Mouse (Mus musculus) forebrain, postnatal 0 days (tissue): Measurements from ENCODE around the gene Ovca2. TPM values are rescaled to one million over a fixed set of nuclear protein-coding genes. Genes with fewer than 3 reads are reported as not detected.
A peak's percentile ranks its signal among the peaks of the same experiment; 100 is the strongest.

Source experiments
- ATAC-seq: fragments of 200-750 bp; cut with Nextera tagmentation; 2 replicates; pipeline ENCODE4 v1.8.0; 2017; ENCODE audit warnings: mild to moderate bottlenecking, moderate library complexity
- DNase-seq: peaks from one replicate; pipeline ENCODE4 v3.0.0-alpha.2; 2015
- H3K27ac ChIP-seq: fragments of 300-500 bp; sonication (generic); 2 replicates; pipeline ENCODE4 v1.5.1; 2014; ENCODE audit warnings: low read depth, mild to moderate bottlenecking, antibody characterized with exemption, low read length, moderate library complexity, mixed read lengths
- H3K27me3 ChIP-seq: fragments of 300-500 bp; sonication (generic); 2 replicates; pipeline ENCODE4 v1.6.1; 2014; ENCODE audit warnings: mild to moderate bottlenecking, low read length, mixed read lengths; ENCODE audit not compliant: insufficient read depth
- H3K36me3 ChIP-seq: fragments of 300-500 bp; sonication (generic); 2 replicates; pipeline ENCODE4 v1.6.1; 2014; ENCODE audit warnings: mild to moderate bottlenecking, moderate library complexity; ENCODE audit not compliant: insufficient read depth
- H3K4me1 ChIP-seq: fragments of 300-500 bp; sonication (generic); 2 replicates; pipeline ENCODE4 v1.6.1; 2014; ENCODE audit warnings: antibody characterized with exemption; ENCODE audit not compliant: insufficient read depth
- H3K4me2 ChIP-seq: fragments of 300-500 bp; sonication (generic); 2 replicates; pipeline ENCODE4 v1.6.1; 2014; ENCODE audit warnings: low read depth, mild to moderate bottlenecking, moderate library complexity
- H3K4me3 ChIP-seq: fragments of 300-500 bp; sonication (generic); 2 replicates; pipeline ENCODE4 v1.5.1; 2014; ENCODE audit warnings: low read depth, low read length, mixed read lengths
- H3K9ac ChIP-seq: fragments of 300-500 bp; sonication (generic); 2 replicates; pipeline ENCODE4 v1.6.1; 2014; ENCODE audit warnings: mild to moderate bottlenecking
- H3K9me3 ChIP-seq: fragments of 300-500 bp; sonication (generic); 2 replicates; pipeline ENCODE4 v1.6.1; 2016; ENCODE audit warnings: low read length
- CTCF ChIP-seq: sonication (generic); IDR thresholded peaks from 2 replicates; pipeline ENCODE4 v1.5.1; 2016; ENCODE audit warnings: antibody characterized with exemption, control low read depth, low read depth
- WGBS: fragments of 180-500 bp; shearing (Covaris S2); extraction: QIAGEN DNeasy Blood & Tissue Kit; methylation state at CpG from one replicate; pipeline ENCODE4 v1.1.7; 2014; 5-methylcytosine and 5-hydroxymethylcytosine counted together
- polyA plus RNA-seq: library from polyadenylated mRNA; unstranded; fragments of >200 nt; fragmentation: Nextera tagmentation; extraction: Ambion mirVana; gene quantifications from 2 replicates; pipeline ENCODE4 v1.2.1, GENCODE M21; 2015
- total RNA-seq: library from RNA; depleted of rRNA; stranded (reverse); fragments of >200 nt; gene quantifications from 2 replicates; pipeline ENCODE4 v1.2.3, GENCODE M21; 2014

Gene Ovca2
- total and polyA plus RNA-seq, 2 experiments from 2014 or later = 11.5 to 19.6 TPM

GRCm38 (mm10) chr11:75160954-75161353, 17.7 kb downstream of the Ovca2 start:
- no peak for TF ChIP-seq CTCF
- 74% methylated on average over 7 of the region's 7 CpGs for WGBS

GRCm38 (mm10) chr11:75159564-75159963, 19.1 kb downstream of the Ovca2 start:
- no peak overlapping the region for H3K4me3 ChIP-seq
- 65% methylated on average over 2 of the region's 2 CpGs for WGBS
- H3K9me3 ChIP-seq = no peaks in the 10 kb centered on the region
- H3K27me3 ChIP-seq = peaks cover 14% of the 10 kb centered on the region; the same call in 1 of the 2 replicates
- H3K4me1 ChIP-seq = no peaks in the 10 kb centered on the region
- TF ChIP-seq CTCF = peak; percentile 44; the same call in 1 of the 2 replicates
- no peak overlapping the region for H3K27ac ChIP-seq
- DNase-seq (no peak), ATAC-seq (no peak)
- no peak overlapping the region for H3K9ac ChIP-seq
- peaks cover 38% of the 10 kb centered on the region for H3K36me3 ChIP-seq
- no peak overlapping the region for H3K4me2 ChIP-seq

More at GRCm38 (mm10) chr11:75160954-75161353, 17.7 kb downstream of the Ovca2 start:
- DNase-seq (no peak), ATAC-seq (no peak)
- H3K4me3 ChIP-seq = no peak overlapping the region
- no peak overlapping the region for H3K4me2 ChIP-seq
- peaks cover 35% of the 10 kb centered on the region for H3K36me3 ChIP-seq
- H3K9me3 ChIP-seq = no peaks in the 10 kb centered on the region
- peaks cover 27% of the 10 kb centered on the region for H3K27me3 ChIP-seq
- H3K9ac ChIP-seq = no peak overlapping the region
- no peak overlapping the region for H3K27ac ChIP-seq
- no peaks in the 10 kb centered on the region for H3K4me1 ChIP-seq

GRCm38 (mm10) chr11:75158432-75158831, 20.2 kb downstream of the Ovca2 start:
- H3K36me3 ChIP-seq = peaks cover 35% of the 10 kb centered on the region
- no peaks in the 10 kb centered on the region for H3K4me1 ChIP-seq
- H3K27ac ChIP-seq = no peak overlapping the region
- TF ChIP-seq CTCF = no peak
- 92% methylated on average over 14 of the region's 14 CpGs for WGBS
- H3K9ac ChIP-seq = no peak overlapping the region
- no peak for ATAC-seq
- no peaks in the 10 kb centered on the region for H3K9me3 ChIP-seq
- H3K4me3 ChIP-seq = no peak overlapping the region
- peaks cover 4% of the 10 kb centered on the region; the same call in 1 of the 2 replicates for H3K27me3 ChIP-seq
- DNase-seq = no peak
- no peak overlapping the region for H3K4me2 ChIP-seq

GRCm38 (mm10) chr11:75157901-75158300, 20.7 kb downstream of the Ovca2 start:
- no peak overlapping the region for H3K9ac ChIP-seq
- H3K9me3 ChIP-seq = no peaks in the 10 kb centered on the region
- no peaks in the 10 kb centered on the region for H3K4me1 ChIP-seq
- no peak for ATAC-seq
- H3K27me3 ChIP-seq = no peaks in the 10 kb centered on the region
- H3K36me3 ChIP-seq = peaks cover 29% of the 10 kb centered on the region
- DNase-seq = no peak
- 60% methylated on average over 2 of the region's 2 CpGs for WGBS
- no peak overlapping the region for H3K4me2 ChIP-seq
- TF ChIP-seq CTCF = no peak
- H3K27ac ChIP-seq = no peak overlapping the region
- H3K4me3 ChIP-seq = no peak overlapping the region

- Histone ChIP-seq H3K36me3 (peaks cover 23% of the 10 kb centered on the region), H3K27ac (no peak overlapping the region), H3K4me2 (no peak overlapping the region), H3K4me3 (no peak overlapping the region), H3K9ac (no peak overlapping the region), H3K9me3 (no peaks in the 10 kb centered on the region), H3K27me3 (no peaks in the 10 kb centered on the region), H3K4me1 (no peaks in the 10 kb centered on the region)
- ATAC-seq (no peak), DNase-seq (no peak)
- 46% methylated on average over 4 of the region's 4 CpGs for WGBS
- no peak for TF ChIP-seq CTCF
Measured at GRCm38 (mm10) chr11:75157037-75157436, 21.6 kb downstream of the Ovca2 start.

GRCm38 (mm10) chr11:75156416-75156815, 22.2 kb downstream of the Ovca2 start:
- H3K9me3 ChIP-seq = no peaks in the 10 kb centered on the region
- H3K36me3 ChIP-seq = peaks cover 19% of the 10 kb centered on the region
- no peak overlapping the region for H3K27ac ChIP-seq
- no peaks in the 10 kb centered on the region for H3K4me1 ChIP-seq
- H3K4me3 ChIP-seq = no peak overlapping the region
- H3K9ac ChIP-seq = no peak overlapping the region
- DNase-seq (no peak), ATAC-seq (no peak)
- H3K27me3 ChIP-seq = no peaks in the 10 kb centered on the region
- no peak for TF ChIP-seq CTCF
- WGBS = 66% methylated on average over 5 of the region's 5 CpGs
- H3K4me2 ChIP-seq = no peak overlapping the region

- no peak overlapping the region for H3K4me2 ChIP-seq
- H3K9me3 ChIP-seq = no peaks in the 10 kb centered on the region
- H3K4me1 ChIP-seq = no peaks in the 10 kb centered on the region
- no peak overlapping the region for H3K4me3 ChIP-seq
- no peak overlapping the region for H3K9ac ChIP-seq
- peaks cover 16% of the 10 kb centered on the region for H3K36me3 ChIP-seq
- no peak overlapping the region for H3K27ac ChIP-seq
- DNase-seq (no peak), ATAC-seq (no peak)
- 77% methylated on average over 6 of the region's 6 CpGs for WGBS
- no peaks in the 10 kb centered on the region for H3K27me3 ChIP-seq
- no peak for TF ChIP-seq CTCF
Measured at GRCm38 (mm10) chr11:75155985-75156384, 22.6 kb downstream of the Ovca2 start.
